Mouse (Mus musculus): ENCODE results near the gene Col16a1. TPM values are rescaled to one million over a fixed set of nuclear protein-coding genes. Genes with fewer than 3 reads are reported as not detected.

Col16a1 gene
- polyA plus RNA-seq, 1 experiment from 2014 or later = 10.5 TPM

- Histone ChIP-seq H3K36me3 (ENCODE audit: control insufficient read depth, insufficient read depth, low read length) (0 out of 2 replicates have a peak, but pooled peaks cover 2% of the 10 kb centered on the region), H3K4me2 (ENCODE audit: low read length) (no peak overlapping the region), H3K27ac (ENCODE audit: low read length) (no peak overlapping the region), H3K27me3 (ENCODE audit: control insufficient read depth, insufficient read depth, low read depth, low read length) (no peaks in the 10 kb centered on the region), H3K9me3 (replicated peaks; ENCODE audit: control insufficient read depth, low read length, poor library complexity, severe bottlenecking) (no peaks in the 10 kb centered on the region), H3K9ac (ENCODE audit: low read depth, low read length) (no peak overlapping the region), H3K4me1 (ENCODE audit: control insufficient read depth, insufficient read depth, low read length) (peaks cover 11% of the 10 kb centered on the region), H3K4me3 (ENCODE audit: low read depth, low read length) (no peak overlapping the region)
- ATAC-seq = no peak
- 89% methylated on average over 3 of the region's 3 CpGs for WGBS
Observed at GRCm38 (mm10) chr4:130108929-130109328, 61.3 kb downstream of the Col16a1 start.

- peaks cover 11% of the 10 kb centered on the region for H3K4me1 ChIP-seq (ENCODE audit: control insufficient read depth, insufficient read depth, low read length)
Observed at GRCm38 (mm10) chr4:130109666-130110065, 62.0 kb downstream of the Col16a1 start.

GRCm38 (mm10) chr4:130110091-130110490 lies 62.5 kb downstream of the Col16a1 start:
- Histone ChIP-seq H3K4me1 (ENCODE audit: control insufficient read depth, insufficient read depth, low read length) (peaks cover 11% of the 10 kb centered on the region), H3K27me3 (ENCODE audit: control insufficient read depth, insufficient read depth, low read depth, low read length) (no peaks in the 10 kb centered on the region), H3K36me3 (ENCODE audit: control insufficient read depth, insufficient read depth, low read length) (0 out of 2 replicates have a peak, but pooled peaks cover 2% of the 10 kb centered on the region), H3K4me2 (ENCODE audit: low read length) (no peak overlapping the region), H3K27ac (ENCODE audit: low read length) (no peak overlapping the region), H3K4me3 (ENCODE audit: low read depth, low read length) (no peak overlapping the region), H3K9ac (ENCODE audit: low read depth, low read length) (no peak overlapping the region), H3K9me3 (replicated peaks; ENCODE audit: control insufficient read depth, low read length, poor library complexity, severe bottlenecking) (no peaks in the 10 kb centered on the region)
- 90% methylated on average over 7 of the region's 7 CpGs for WGBS
- no peak for ATAC-seq

More at GRCm38 (mm10) chr4:130109666-130110065, 62.0 kb downstream of the Col16a1 start:
- no peaks in the 10 kb centered on the region for H3K9me3 ChIP-seq (replicated peaks; ENCODE audit: control insufficient read depth, low read length, poor library complexity, severe bottlenecking)
- H3K27me3 ChIP-seq (ENCODE audit: control insufficient read depth, insufficient read depth, low read depth, low read length) = no peaks in the 10 kb centered on the region
- no peak overlapping the region for H3K27ac ChIP-seq (ENCODE audit: low read length)
- no peak overlapping the region for H3K4me3 ChIP-seq (ENCODE audit: low read depth, low read length)
- no peak overlapping the region for H3K4me2 ChIP-seq (ENCODE audit: low read length)
- H3K9ac ChIP-seq (ENCODE audit: low read depth, low read length) = no peak overlapping the region
- 94% methylated on average over 9 of the region's 9 CpGs for WGBS
- ATAC-seq = no peak
- H3K36me3 ChIP-seq (ENCODE audit: control insufficient read depth, insufficient read depth, low read length) = 0 out of 2 replicates have a peak, but pooled peaks cover 2% of the 10 kb centered on the region

GRCm38 (mm10) chr4:130112299-130112698 lies 64.7 kb downstream of the Col16a1 start:
- Histone ChIP-seq H3K9me3 (replicated peaks; ENCODE audit: control insufficient read depth, low read length, poor library complexity, severe bottlenecking) (no peaks in the 10 kb centered on the region), H3K4me2 (ENCODE audit: low read length) (no peak overlapping the region), H3K27me3 (ENCODE audit: control insufficient read depth, insufficient read depth, low read depth, low read length) (no peaks in the 10 kb centered on the region), H3K36me3 (ENCODE audit: control insufficient read depth, insufficient read depth, low read length) (0 out of 2 replicates have a peak, but pooled peaks cover 2% of the 10 kb centered on the region), H3K4me1 (ENCODE audit: control insufficient read depth, insufficient read depth, low read length) (peaks cover 8% of the 10 kb centered on the region), H3K4me3 (ENCODE audit: low read depth, low read length) (no peak overlapping the region), H3K9ac (ENCODE audit: low read depth, low read length) (no peak overlapping the region), H3K27ac (ENCODE audit: low read length) (no peak overlapping the region)
- ATAC-seq = no peak
- WGBS = 81% methylated on average over 7 of the region's 7 CpGs

- no peak for ATAC-seq
- Histone ChIP-seq H3K36me3 (ENCODE audit: control insufficient read depth, insufficient read depth, low read length) (0 out of 2 replicates have a peak, but pooled peaks cover 2% of the 10 kb centered on the region), H3K4me2 (ENCODE audit: low read length) (no peak overlapping the region), H3K4me1 (ENCODE audit: control insufficient read depth, insufficient read depth, low read length) (peaks cover 8% of the 10 kb centered on the region), H3K9ac (ENCODE audit: low read depth, low read length) (no peak overlapping the region), H3K4me3 (ENCODE audit: low read depth, low read length) (no peak overlapping the region), H3K27me3 (ENCODE audit: control insufficient read depth, insufficient read depth, low read depth, low read length) (no peaks in the 10 kb centered on the region), H3K9me3 (replicated peaks; ENCODE audit: control insufficient read depth, low read length, poor library complexity, severe bottlenecking) (no peaks in the 10 kb centered on the region), H3K27ac (ENCODE audit: low read length) (no peak overlapping the region)
- 96% methylated on average over 1 of the region's 1 CpGs for WGBS
Observed at GRCm38 (mm10) chr4:130112732-130113131, 65.1 kb downstream of the Col16a1 start.

- H3K4me2 ChIP-seq (ENCODE audit: low read length) = no peak overlapping the region
- H3K36me3 ChIP-seq (ENCODE audit: control insufficient read depth, insufficient read depth, low read length) = peaks cover 11% of the 10 kb centered on the region
- no peak overlapping the region for H3K27ac ChIP-seq (ENCODE audit: low read length)
- WGBS = 75% methylated on average over 4 of the region's 4 CpGs
- H3K4me1 ChIP-seq (ENCODE audit: control insufficient read depth, insufficient read depth, low read length) = no peaks in the 10 kb centered on the region
- H3K9me3 ChIP-seq (replicated peaks; ENCODE audit: control insufficient read depth, low read length, poor library complexity, severe bottlenecking) = no peaks in the 10 kb centered on the region
- H3K27me3 ChIP-seq (ENCODE audit: control insufficient read depth, insufficient read depth, low read depth, low read length) = no peaks in the 10 kb centered on the region
- H3K4me3 ChIP-seq (ENCODE audit: low read depth, low read length) = no peak overlapping the region
- ATAC-seq = no peak
- H3K9ac ChIP-seq (ENCODE audit: low read depth, low read length) = no peak overlapping the region
Observed at GRCm38 (mm10) chr4:130120752-130121151, 73.1 kb downstream of the Col16a1 start.

- H3K9me3 ChIP-seq (replicated peaks; ENCODE audit: control insufficient read depth, low read length, poor library complexity, severe bottlenecking) = no peaks in the 10 kb centered on the region
- H3K36me3 ChIP-seq (ENCODE audit: control insufficient read depth, insufficient read depth, low read length) = peaks cover 11% of the 10 kb centered on the region
- H3K4me2 ChIP-seq (ENCODE audit: low read length) = no peak overlapping the region
- ATAC-seq = no peak
- no peak overlapping the region for H3K9ac ChIP-seq (ENCODE audit: low read depth, low read length)
- H3K4me1 ChIP-seq (ENCODE audit: control insufficient read depth, insufficient read depth, low read length) = no peaks in the 10 kb centered on the region
- H3K4me3 ChIP-seq (ENCODE audit: low read depth, low read length) = no peak overlapping the region
- no peaks in the 10 kb centered on the region for H3K27me3 ChIP-seq (ENCODE audit: control insufficient read depth, insufficient read depth, low read depth, low read length)
- 72% methylated on average over 8 of the region's 8 CpGs for WGBS
- H3K27ac ChIP-seq (ENCODE audit: low read length) = no peak overlapping the region
Observed at GRCm38 (mm10) chr4:130121560-130121959, 73.9 kb downstream of the Col16a1 start.

- no peak for ATAC-seq
- H3K27ac ChIP-seq (ENCODE audit: low read length) = no peak overlapping the region
- H3K4me3 ChIP-seq (ENCODE audit: low read depth, low read length) = no peak overlapping the region
- H3K9ac ChIP-seq (ENCODE audit: low read depth, low read length) = no peak overlapping the region
- no peaks in the 10 kb centered on the region for H3K27me3 ChIP-seq (ENCODE audit: control insufficient read depth, insufficient read depth, low read depth, low read length)
- H3K36me3 ChIP-seq (ENCODE audit: control insufficient read depth, insufficient read depth, low read length) = peaks cover 13% of the 10 kb centered on the region
- 89% methylated on average over 5 of the region's 5 CpGs for WGBS
- H3K9me3 ChIP-seq (replicated peaks; ENCODE audit: control insufficient read depth, low read length, poor library complexity, severe bottlenecking) = no peaks in the 10 kb centered on the region
- no peak overlapping the region for H3K4me2 ChIP-seq (ENCODE audit: low read length)
- no peaks in the 10 kb centered on the region for H3K4me1 ChIP-seq (ENCODE audit: control insufficient read depth, insufficient read depth, low read length)
Observed at GRCm38 (mm10) chr4:130123020-130123419, 75.4 kb downstream of the Col16a1 start.

- H3K4me3 ChIP-seq (ENCODE audit: low read depth, low read length) = no peak overlapping the region
- H3K36me3 ChIP-seq (ENCODE audit: control insufficient read depth, insufficient read depth, low read length) = peaks cover 13% of the 10 kb centered on the region
- no peak overlapping the region for H3K9ac ChIP-seq (ENCODE audit: low read depth, low read length)
- H3K4me2 ChIP-seq (ENCODE audit: low read length) = no peak overlapping the region
- H3K27ac ChIP-seq (ENCODE audit: low read length) = no peak overlapping the region
- no peaks in the 10 kb centered on the region for H3K9me3 ChIP-seq (replicated peaks; ENCODE audit: control insufficient read depth, low read length, poor library complexity, severe bottlenecking)
- ATAC-seq = no peak
- H3K4me1 ChIP-seq (ENCODE audit: control insufficient read depth, insufficient read depth, low read length) = no peaks in the 10 kb centered on the region
- WGBS = 92% methylated on average over 4 of the region's 4 CpGs
- H3K27me3 ChIP-seq (ENCODE audit: control insufficient read depth, insufficient read depth, low read depth, low read length) = no peaks in the 10 kb centered on the region
Observed at GRCm38 (mm10) chr4:130124110-130124509, 76.5 kb downstream of the Col16a1 start.

Data from midbrain, embryonic 16.5 days (tissue).